ENCODE assay signal across 10 mouse cellular contexts in the genomic region with DNA sequence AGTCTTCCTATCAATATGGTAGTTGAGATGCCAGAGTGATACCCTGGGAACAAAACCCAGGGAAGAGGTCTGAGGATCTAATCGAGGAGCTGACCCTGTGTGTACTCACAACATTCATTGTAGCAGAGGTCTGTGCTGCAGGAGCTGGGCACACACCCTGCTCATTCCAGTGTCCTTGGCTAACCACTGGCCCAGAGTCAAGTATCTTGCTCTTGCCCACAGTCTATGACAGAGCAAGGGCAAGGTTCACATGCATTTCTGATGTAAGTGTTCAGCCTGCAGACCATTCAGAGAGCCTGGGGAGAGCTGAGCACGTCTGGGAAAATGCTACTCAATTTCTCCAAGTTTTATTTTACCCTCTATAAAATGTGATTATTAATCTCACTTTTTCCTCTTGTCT.
DNase-seq lines count a peak whose midpoint lies in the region.
"Had no signal": no experiment of that assay in that cellular context is flagged by ENCODE, and none has a peak within 500 bp of the region (broad histone marks: within the 10 kb centered on the region; RNA-seq: fewer than 3 reads in every experiment).

No protein-coding gene starts in this region.

- DNase-seq in heart, adult 11 months: peak; percentile 96
- DNase-seq in heart, postnatal 25 days (ENCODE audit: low spot score): no peak
- DNase-seq in 3134 (ENCODE audit: extremely low read depth, insufficient read length, low spot score): peak; percentile 63
- peak; percentile 42 for DNase-seq in gastrocnemius, postnatal 25 days
- peak; percentile 72 to 86 for DNase-seq in kidney, adult 8-10 months
- DNase-seq in left cerebral cortex, postnatal 25 days (ENCODE audit: low spot score in 2 of 2): no peak
- DNase-seq in thymus, postnatal 36 days: no peak
- no peak for DNase-seq in right cerebral cortex, adult 18-20 months
- DNase-seq: cerebellum, adult 9-10 months; layer of hippocampus, postnatal 36 days had no signal

- intact Hi-C loops in heart, postnatal 25 days (cut with DNase I): no loop called here
- intact Hi-C loops in left cerebral cortex, postnatal 25 days (cut with DNase I): no loop called here

Comparison
In these comparisons a context has a peak if more than half of its experiments do, and no peak if none do; other contexts are left out.
1. DNase-seq: peak in heart, adult 11 months (single experiment), 3134 (single experiment), gastrocnemius, postnatal 25 days (single experiment) and kidney, adult 8-10 months (2 of 2); none in heart, postnatal 25 days (single experiment), left cerebral cortex, postnatal 25 days (0 of 2), thymus, postnatal 36 days (0 of 2) and right cerebral cortex, adult 18-20 months (single experiment).